8 mouse cellular contexts compared by ENCODE assay signal in genomic region chr11:101252941-101253340, GRCm38 (mm10). TPM values are rescaled to one million over a fixed set of nuclear protein-coding genes. Genes with fewer than 3 reads are reported as not detected.
DNase-seq lines count a peak whose midpoint lies in the region; ATAC-seq lines count a peak whose summit lies in the region.

No protein-coding gene starts in this region.

- peak overlapping the region; percentile 90 for H3K9ac ChIP-seq in intestine, embryonic 14.5 days (ENCODE audit: low read length)
- peak overlapping the region; percentile 98 for H3K9ac ChIP-seq in neural tube, embryonic 15.5 days (replicated peaks)

- 7% methylated on average over 7 of the region's 7 CpGs for WGBS in intestine, embryonic 14.5 days
- WGBS in neural tube, embryonic 15.5 days = 14% methylated on average over 7 of the region's 7 CpGs

- H3K36me3 ChIP-seq in intestine, embryonic 14.5 days (ENCODE audit: control insufficient read depth, insufficient read depth, low read length) = peaks cover 16% of the 10 kb centered on the region; the same call in 1 of the 2 replicates
- peaks cover 10% of the 10 kb centered on the region for H3K36me3 ChIP-seq in neural tube, embryonic 15.5 days

- peak overlapping the region; percentile 93 for H3K27ac ChIP-seq in intestine, embryonic 14.5 days (ENCODE audit: low read depth)
- peak overlapping the region; percentile 93 for H3K27ac ChIP-seq in neural tube, embryonic 15.5 days (replicated peaks)

- DNase-seq in spleen, adult 12 weeks (ENCODE audit: low spot score) = peak; percentile 19
- DNase-seq in spleen, postnatal 36 days (ENCODE audit: low spot score in 2 of 2) = no peak
- DNase-seq in intestine, embryonic 14.5 days (ENCODE audit: low spot score) = no peak
- no peak for DNase-seq in layer of hippocampus, postnatal 10 days (ENCODE audit: low spot score in 2 of 2)
- no peak for DNase-seq in cerebellum, postnatal 10 days

- no peaks in the 10 kb centered on the region for H3K9me3 ChIP-seq in intestine, embryonic 14.5 days (ENCODE audit: control insufficient read depth, low read length)
- H3K9me3 ChIP-seq in neural tube, embryonic 15.5 days (replicated peaks) = no peaks in the 10 kb centered on the region

- H3K4me1 ChIP-seq in intestine, embryonic 14.5 days (replicated peaks; ENCODE audit: control insufficient read depth, insufficient read depth, low read length) = peaks cover 20% of the 10 kb centered on the region; the same call in 1 of the 2 replicates
- peaks cover 19% of the 10 kb centered on the region for H3K4me1 ChIP-seq in neural tube, embryonic 15.5 days

- peak overlapping the region; percentile 91 for H3K4me2 ChIP-seq in intestine, embryonic 14.5 days (ENCODE audit: low read length)
- peak overlapping the region; percentile 96 for H3K4me2 ChIP-seq in neural tube, embryonic 15.5 days

- ATAC-seq in erythroblast, adult 5-6 weeks (replicated peaks; ENCODE audit: low FRiP score, poor library complexity, severe bottlenecking) = peak; percentile 44
- no peak for ATAC-seq in intestine, embryonic 14.5 days (replicated peaks; ENCODE audit: low FRiP score, low TSS enrichment, low read depth)
- no peak for ATAC-seq in neural tube, embryonic 15.5 days (ENCODE audit: low FRiP score)
- ATAC-seq in granulocyte monocyte progenitor cell, adult 5-6 weeks (replicated peaks; ENCODE audit: poor library complexity, severe bottlenecking) = no peak

- no peaks in the 10 kb centered on the region for H3K27me3 ChIP-seq in intestine, embryonic 14.5 days (replicated peaks; ENCODE audit: control insufficient read depth, insufficient read depth, low read length)
- peaks cover 6% of the 10 kb centered on the region for H3K27me3 ChIP-seq in neural tube, embryonic 15.5 days (replicated peaks)

- peak overlapping the region; percentile 83 for H3K4me3 ChIP-seq in intestine, embryonic 14.5 days (ENCODE audit: low read depth, low read length)
- peak overlapping the region; percentile 94 for H3K4me3 ChIP-seq in neural tube, embryonic 15.5 days (replicated peaks)

RNA-seq across cellular contexts. Expression of gene Vps25, which starts 0.6 kb away (rescaled TPM):
- 83.8 and 91.5 TPM in 2 replicates for total RNA-seq in erythroblast, adult 5-6 weeks (2015; ENCODE audit: low replicate concordance)
- 25.0 and 31.3 TPM in 2 replicates for total RNA-seq in erythroblast, adult 5-6 weeks (2017; ENCODE audit: low replicate concordance)
- 143 and 150 TPM in 2 replicates for polyA plus RNA-seq in intestine, embryonic 14.5 days (2014; fragmentation: Nextera tagmentation; extraction: Ambion mirVana)
- polyA plus RNA-seq in neural tube, embryonic 15.5 days (2015; fragmentation: Nextera tagmentation; extraction: Ambion mirVana) = 123 and 128 TPM in 2 replicates
- total RNA-seq in layer of hippocampus, postnatal 10 days (2021) = 10 to 100 TPM; 78.4 to 81.9 TPM
- 176 and 203 TPM in 2 replicates for total RNA-seq in granulocyte monocyte progenitor cell, adult 5-6 weeks (2014; fragmentation: Nextera tagmentation)
- 76.7 and 80.4 TPM in 2 replicates for total RNA-seq in granulocyte monocyte progenitor cell, adult 5-6 weeks (2017)

RNA-seq across cellular contexts. Expression of gene Ramp2, which starts 7.1 kb away (rescaled TPM):
- total RNA-seq in erythroblast, adult 5-6 weeks (2015; ENCODE audit: low replicate concordance) = 2.7 TPM in 1 of 2 replicates, not detected in the other
- not detected in 2 replicates for total RNA-seq in erythroblast, adult 5-6 weeks (2017; ENCODE audit: low replicate concordance)
- polyA plus RNA-seq in intestine, embryonic 14.5 days (2014; fragmentation: Nextera tagmentation; extraction: Ambion mirVana) = 113 and 122 TPM in 2 replicates
- polyA plus RNA-seq in neural tube, embryonic 15.5 days (2015; fragmentation: Nextera tagmentation; extraction: Ambion mirVana) = 105 and 107 TPM in 2 replicates
- 10 to 100 TPM; 69.6 to 70.0 TPM for total RNA-seq in layer of hippocampus, postnatal 10 days (2021)
- not detected in 2 replicates for total RNA-seq in granulocyte monocyte progenitor cell, adult 5-6 weeks (2014; fragmentation: Nextera tagmentation)
- 0.98 and 1.4 TPM in 2 replicates for total RNA-seq in granulocyte monocyte progenitor cell, adult 5-6 weeks (2017)

RNA-seq across cellular contexts. Expression of gene Wnk4, which starts 7.4 kb away (rescaled TPM):
- total RNA-seq in erythroblast, adult 5-6 weeks (2015; ENCODE audit: low replicate concordance) = 2.3 and 17.7 TPM in 2 replicates
- 1.5 and 6.0 TPM in 2 replicates for total RNA-seq in erythroblast, adult 5-6 weeks (2017; ENCODE audit: low replicate concordance)
- 12.6 and 14.4 TPM in 2 replicates for polyA plus RNA-seq in intestine, embryonic 14.5 days (2014; fragmentation: Nextera tagmentation; extraction: Ambion mirVana)
- polyA plus RNA-seq in neural tube, embryonic 15.5 days (2015; fragmentation: Nextera tagmentation; extraction: Ambion mirVana) = 5.1 and 7.0 TPM in 2 replicates
- 1 to 10 TPM; 3.4 to 4.5 TPM for total RNA-seq in layer of hippocampus, postnatal 10 days (2021)
- not detected in 2 replicates for total RNA-seq in granulocyte monocyte progenitor cell, adult 5-6 weeks (2014; fragmentation: Nextera tagmentation)
- total RNA-seq in granulocyte monocyte progenitor cell, adult 5-6 weeks (2017) = 2.6 TPM in 1 of 2 replicates, not detected in the other

RNA-seq across cellular contexts. Expression of gene Cntd1, which starts 25.9 kb away (rescaled TPM):
- total RNA-seq in erythroblast, adult 5-6 weeks (2015; ENCODE audit: low replicate concordance) = 0.96 TPM in 1 of 2 replicates, not detected in the other
- total RNA-seq in erythroblast, adult 5-6 weeks (2017; ENCODE audit: low replicate concordance) = 2.2 and 5.4 TPM in 2 replicates
- 1.1 TPM in 2 replicates for polyA plus RNA-seq in intestine, embryonic 14.5 days (2014; fragmentation: Nextera tagmentation; extraction: Ambion mirVana)
- polyA plus RNA-seq in neural tube, embryonic 15.5 days (2015; fragmentation: Nextera tagmentation; extraction: Ambion mirVana) = 0.77 and 0.80 TPM in 2 replicates
- under 1 TPM; 0.37 to 0.56 TPM for total RNA-seq in layer of hippocampus, postnatal 10 days (2021)
- not detected in 2 replicates for total RNA-seq in granulocyte monocyte progenitor cell, adult 5-6 weeks (2014; fragmentation: Nextera tagmentation)
- 0.72 and 3.3 TPM in 2 replicates for total RNA-seq in granulocyte monocyte progenitor cell, adult 5-6 weeks (2017)

RNA-seq across cellular contexts. Expression of gene Coa3, which starts 26.0 kb away (rescaled TPM):
- total RNA-seq in erythroblast, adult 5-6 weeks (2015; ENCODE audit: low replicate concordance) = 12.3 and 29.8 TPM in 2 replicates
- 5.3 and 10.6 TPM in 2 replicates for total RNA-seq in erythroblast, adult 5-6 weeks (2017; ENCODE audit: low replicate concordance)
- polyA plus RNA-seq in intestine, embryonic 14.5 days (2014; fragmentation: Nextera tagmentation; extraction: Ambion mirVana) = 260 and 265 TPM in 2 replicates
- polyA plus RNA-seq in neural tube, embryonic 15.5 days (2015; fragmentation: Nextera tagmentation; extraction: Ambion mirVana) = 213 and 237 TPM in 2 replicates
- 10 to 100 TPM; 92.7 to 93.1 TPM for total RNA-seq in layer of hippocampus, postnatal 10 days (2021)
- 53.2 and 61.3 TPM in 2 replicates for total RNA-seq in granulocyte monocyte progenitor cell, adult 5-6 weeks (2014; fragmentation: Nextera tagmentation)
- total RNA-seq in granulocyte monocyte progenitor cell, adult 5-6 weeks (2017) = 32.3 and 35.5 TPM in 2 replicates

Comparison
In these comparisons a context has a peak if more than half of its experiments do, and no peak if none do; other contexts are left out.
1. RNA of gene Ramp2, which starts 7.1 kb away (total RNA-seq): 69.6 to 70.0 TPM in layer of hippocampus, postnatal 10 days; 0.98 to 1.4 TPM in granulocyte monocyte progenitor cell, adult 5-6 weeks and 2.7 TPM in erythroblast, adult 5-6 weeks; every median in the first group is over 10 times any median in the second.